Mouse (Mus musculus): ENCODE results near the gene Atg101. TPM values are rescaled to one million over a fixed set of nuclear protein-coding genes. Genes with fewer than 3 reads are reported as not detected.

Gene Atg101
- total and polyA plus RNA-seq, 3 experiments = 75.2 to 75.5 TPM; not detected in 1

DNA sequence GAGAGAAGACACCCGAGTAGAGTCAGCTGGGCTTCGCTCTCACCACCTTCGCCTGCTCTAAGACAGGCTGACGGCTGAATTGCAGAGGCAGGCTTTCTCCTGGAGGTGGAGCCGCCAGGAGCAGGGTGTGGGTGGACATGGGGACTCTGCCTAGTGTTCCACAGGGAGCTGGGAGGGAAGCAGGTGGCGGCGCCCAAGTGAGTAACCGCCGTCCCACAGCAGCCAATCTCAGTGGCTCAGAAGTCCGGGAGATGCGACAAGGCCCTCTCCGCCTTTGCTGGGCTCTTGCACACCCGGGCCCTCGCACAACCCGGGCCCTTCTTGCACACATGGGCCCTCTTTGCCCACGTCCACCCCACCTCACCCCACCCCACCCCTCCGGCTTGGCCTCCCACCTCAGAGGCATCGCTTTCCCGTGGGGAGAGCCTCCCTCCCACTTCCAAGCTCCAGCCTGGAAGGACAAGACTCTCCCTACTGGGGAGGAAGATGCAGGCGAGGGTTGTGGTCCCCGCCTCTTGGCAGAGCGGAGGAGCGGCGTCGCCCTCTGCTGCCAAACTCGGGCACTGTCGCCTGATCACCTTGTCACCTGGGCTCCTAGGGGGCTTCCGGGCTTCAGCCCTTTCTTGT lies 45.1 kb upstream of the Atg101 start:
- Histone ChIP-seq H3K79me2 (ENCODE audit: control insufficient read depth, insufficient read depth, low read length, poor library complexity) (no peaks in the 10 kb centered on the region), H3K9me3 (replicated peaks; ENCODE audit: insufficient read depth, low read length) (no peaks in the 10 kb centered on the region), H3K4me1 (ENCODE audit: control insufficient read depth in 1 of 2, insufficient read depth in 2 of 2, low read length in 2 of 2) (peaks cover 0 to 8% of the 10 kb centered on the region in 2 experiments; a peak in 1 of 4 replicates), H3K27me3 (ENCODE audit: control insufficient read depth in 1 of 2, insufficient read depth in 2 of 2, low read length in 2 of 2) (no peaks in the 10 kb centered on the region), H3K4me3 (ENCODE audit: control insufficient read depth in 1 of 2, insufficient read depth in 1 of 2, low read depth in 2 of 2, low read length in 2 of 2) (no peak overlapping the region), H3K36me3 (ENCODE audit: control insufficient read depth in 1 of 2, insufficient read depth in 2 of 2, low read length in 2 of 2) (no peaks in the 10 kb centered on the region; a peak in 1 of 4 replicates), H3K9ac (ENCODE audit: control insufficient read depth, low read depth, low read length, poor library complexity, severe bottlenecking) (no peak overlapping the region), H3K27ac (ENCODE audit: control insufficient read depth, low read depth, low read length) (no peak overlapping the region)
- no peak for TF ChIP-seq MEF2A (IDR thresholded peaks at IDR 0.05; ENCODE audit: extremely low read depth, insufficient replicate concordance, low read depth, low read length, poor library complexity, severe bottlenecking)
- TF ChIP-seq ZC3H11A (IDR thresholded peaks at IDR 0.05; ENCODE audit: low read depth, low read length) = peak; percentile 49; the same call in 1 of the 2 replicates
- TF ChIP-seq EP300 (IDR thresholded peaks at IDR 0.05; ENCODE audit: low read depth in 1 of 2, low read length in 2 of 2) = no peak
- peak; percentile 69 to 88 (median 75) for TF ChIP-seq CTCF (IDR thresholded peaks at IDR 0.05 in 2 of 3, conservative IDR thresholded peaks at IDR 0.05 in 1 of 3; ENCODE audit: control insufficient read depth in 1 of 3, insufficient read depth in 1 of 3, low read depth in 2 of 3, low read length in 3 of 3, poor library complexity in 1 of 3, severe bottlenecking in 1 of 3)
- TF ChIP-seq SMC3 (IDR thresholded peaks at IDR 0.05; ENCODE audit: low read depth, low read length) = peak; percentile 65
- TF ChIP-seq MAZ (IDR thresholded peaks at IDR 0.05; ENCODE audit: low read depth, low read length) = no peak
- peak; percentile 68 for TF ChIP-seq RAD21 (IDR thresholded peaks at IDR 0.05; ENCODE audit: low read depth, low read length)
- no peak for TF ChIP-seq CHD2 (IDR thresholded peaks at IDR 0.05; ENCODE audit: low read length)
- TF ChIP-seq UBTF (IDR thresholded peaks at IDR 0.05; ENCODE audit: borderline replicate concordance, insufficient read depth, low read depth, low read length) = no peak
- no peak for TF ChIP-seq MAFK (IDR thresholded peaks at IDR 0.05; ENCODE audit: borderline replicate concordance, low read depth, low read length)
- peak; percentile 63 for DNase-seq (ENCODE audit: low read depth, low spot score)

- Histone ChIP-seq H3K27me3 (ENCODE audit: control insufficient read depth in 1 of 2, insufficient read depth in 2 of 2, low read length in 2 of 2) (no peaks in the 10 kb centered on the region), H3K4me3 (ENCODE audit: control insufficient read depth in 1 of 2, insufficient read depth in 1 of 2, low read depth in 2 of 2, low read length in 2 of 2) (no peak overlapping the region), H3K36me3 (ENCODE audit: control insufficient read depth in 1 of 2, insufficient read depth in 2 of 2, low read length in 2 of 2) (no peaks in the 10 kb centered on the region; a peak in 1 of 4 replicates), H3K79me2 (ENCODE audit: control insufficient read depth, insufficient read depth, low read length, poor library complexity) (no peaks in the 10 kb centered on the region), H3K27ac (ENCODE audit: control insufficient read depth, low read depth, low read length) (no peak overlapping the region), H3K9ac (ENCODE audit: control insufficient read depth, low read depth, low read length, poor library complexity, severe bottlenecking) (no peak overlapping the region), H3K4me1 (ENCODE audit: control insufficient read depth in 1 of 2, insufficient read depth in 2 of 2, low read length in 2 of 2) (peaks cover 0 to 8% of the 10 kb centered on the region in 2 experiments; a peak in 1 of 4 replicates), H3K9me3 (replicated peaks; ENCODE audit: insufficient read depth, low read length) (no peaks in the 10 kb centered on the region)
- TF ChIP-seq MYB (IDR thresholded peaks at IDR 0.05; ENCODE audit: low read depth, low read length) (no peak), TBP (IDR thresholded peaks at IDR 0.05; ENCODE audit: low read depth, low read length) (no peak), CTCF (IDR thresholded peaks at IDR 0.05 in 2 of 3, conservative IDR thresholded peaks at IDR 0.05 in 1 of 3; ENCODE audit: control insufficient read depth in 1 of 3, insufficient read depth in 1 of 3, low read depth in 2 of 3, low read length in 3 of 3, poor library complexity in 1 of 3, severe bottlenecking in 1 of 3) (no peak), KAT2A (conservative IDR thresholded peaks at IDR 0.05; ENCODE audit: low read depth, low read length) (no peak)
- DNase-seq (ENCODE audit: low read depth, low spot score) = no peak
These were observed 44.3 kb upstream of the Atg101 start for GRCm38 (mm10) chr15:101239821-101240220.

Data from MEL (cell line).